Mouse (Mus musculus): ENCODE data around the gene Cib2.
"Not testable (repeated sequence)": the region's sequence is repeated elsewhere in the genome, so short reads cannot be mapped to it uniquely, and the experiment has no call there.

DNA sequence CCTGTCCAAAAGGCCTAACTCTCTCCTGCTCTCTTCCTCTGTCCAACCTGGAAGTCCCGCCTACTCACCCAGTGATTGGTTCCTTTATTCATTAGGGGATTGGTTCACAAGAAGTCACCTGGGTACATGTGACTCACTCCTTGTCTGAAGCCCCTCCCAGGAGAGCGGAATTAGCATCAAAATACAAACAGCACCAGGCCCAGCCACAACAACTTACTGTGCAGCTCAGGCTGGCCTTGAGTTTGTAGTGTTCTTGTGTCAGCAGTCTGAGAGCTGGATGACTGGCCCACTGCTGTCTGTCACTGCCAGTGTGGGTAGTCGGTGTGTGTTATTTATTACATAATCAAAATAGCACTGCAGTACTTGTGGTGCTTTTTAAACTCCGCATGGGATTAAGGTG, 33.6 kb upstream of the Cib2 start:
- not testable (repeated sequence) for TF ChIP-seq CTCF (IDR thresholded peaks at IDR 0.05; ENCODE audit: control insufficient read depth, insufficient read depth, insufficient read length); CEBPB (IDR thresholded peaks at IDR 0.05; ENCODE audit: low read depth); USF1 (IDR thresholded peaks at IDR 0.05; ENCODE audit: low read depth)
